Mouse (Mus musculus) intestine, embryonic 15.5 days (tissue): ENCODE measurements around the gene Pakap. TPM values are rescaled to one million over a fixed set of nuclear protein-coding genes. Genes with fewer than 3 reads are reported as not detected.

ENCODE experiments used
- ATAC-seq: fragments of 200-750 bp; cut with Nextera tagmentation; 2 replicates; pipeline ENCODE4 v1.8.0; 2017; ENCODE audit warnings: moderate TSS enrichment, moderate library complexity
- H3K27ac ChIP-seq: fragments of 300-500 bp; sonication (generic); 2 replicates; pipeline ENCODE4 v1.5.1; 2015; ENCODE audit warnings: mild to moderate bottlenecking, inconsistent platforms
- H3K27me3 ChIP-seq: fragments of 300-500 bp; sonication (generic); replicated peaks from 2 replicates; pipeline ENCODE4 v1.6.1; 2015; ENCODE audit warnings: inconsistent platforms
- H3K36me3 ChIP-seq: fragments of 300-500 bp; sonication (generic); 2 replicates; pipeline ENCODE4 v1.6.1; 2015; ENCODE audit warnings: inconsistent platforms
- H3K4me1 ChIP-seq: fragments of 300-500 bp; sonication (generic); replicated peaks from 2 replicates; pipeline ENCODE4 v1.6.1; 2015; ENCODE audit warnings: inconsistent platforms
- H3K4me2 ChIP-seq: fragments of 300-500 bp; sonication (generic); replicated peaks from 2 replicates; pipeline ENCODE4 v1.6.1; 2015; ENCODE audit warnings: mild to moderate bottlenecking, inconsistent platforms
- H3K4me3 ChIP-seq: fragments of 300-500 bp; sonication (generic); replicated peaks from 2 replicates; pipeline ENCODE4 v1.5.1; 2015; ENCODE audit warnings: inconsistent platforms
- H3K9ac ChIP-seq: fragments of 300-500 bp; sonication (generic); 2 replicates; pipeline ENCODE4 v1.6.1; 2015; ENCODE audit warnings: inconsistent platforms
- H3K9me3 ChIP-seq: fragments of 300-500 bp; sonication (generic); 2 replicates; pipeline ENCODE4 v1.6.1; 2016; ENCODE audit warnings: inconsistent platforms
- WGBS: fragments of 180-500 bp; shearing (Covaris S2); methylation state at CpG from one replicate; pipeline ENCODE4 v1.1.7; 2015; 5-methylcytosine and 5-hydroxymethylcytosine counted together
- polyA plus RNA-seq: library from polyadenylated mRNA; unstranded; fragments of >200 nt; fragmentation: Nextera tagmentation; extraction: Ambion mirVana; gene quantifications from 2 replicates; pipeline ENCODE4 v1.2.1, GENCODE M21; 2015

Gene Pakap
- polyA plus RNA-seq, 1 experiment from 2014 or later = 25.9 TPM

DNA sequence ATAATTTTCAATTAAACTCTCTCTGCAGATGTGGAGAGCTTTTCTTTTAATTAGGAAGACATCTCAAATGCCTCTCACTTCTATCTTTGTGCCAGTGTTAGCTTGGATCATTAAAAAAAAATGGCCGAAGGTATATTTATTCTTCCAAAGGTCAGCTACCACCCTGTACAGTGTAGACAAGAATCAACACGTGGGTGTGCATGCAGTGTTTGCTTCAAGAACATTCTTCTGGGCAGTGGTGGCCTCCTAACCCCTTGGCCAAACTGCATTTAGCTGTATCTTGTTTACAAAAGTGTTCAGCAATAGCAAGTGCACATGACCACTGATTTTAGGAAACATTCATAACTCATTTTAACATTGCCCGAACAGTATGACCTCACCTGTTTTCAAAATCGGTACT lies 241.5 kb downstream of the Pakap start:
- ATAC-seq = 0 out of 2 replicates have a peak, but pooled peaks have one; percentile 55
- H3K4me1 ChIP-seq = peaks cover 3% of the 10 kb centered on the region; the same call in 1 of the 2 replicates
- H3K9me3 ChIP-seq = no peaks in the 10 kb centered on the region
- H3K36me3 ChIP-seq = no peaks in the 10 kb centered on the region
- H3K4me2 ChIP-seq = no peak overlapping the region
- H3K27me3 ChIP-seq = no peaks in the 10 kb centered on the region
- H3K9ac ChIP-seq = no peak overlapping the region
- H3K27ac ChIP-seq = no peak overlapping the region
- WGBS = 66% methylated on average over 4 of the region's 4 CpGs
- H3K4me3 ChIP-seq = no peak overlapping the region

DNA sequence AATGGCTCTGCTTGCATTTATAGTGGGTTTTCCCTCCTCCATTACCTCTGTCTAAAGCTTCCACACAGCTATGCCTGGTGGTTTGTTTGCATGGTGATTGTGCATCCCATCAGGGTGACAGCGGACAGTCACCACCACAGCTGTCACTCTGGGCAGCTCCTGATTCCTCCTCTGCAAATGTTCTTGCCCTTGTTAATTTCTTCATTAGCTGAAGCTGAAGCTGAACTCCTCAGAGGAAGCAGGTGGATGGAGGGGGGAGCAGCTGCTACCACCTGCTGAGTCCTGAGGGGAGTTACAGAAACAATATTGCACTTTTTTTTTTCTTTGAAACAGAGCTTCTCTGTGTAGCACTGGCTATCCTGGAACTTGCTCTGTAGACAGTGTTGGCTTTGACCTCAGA lies 244.1 kb downstream of the Pakap start:
- no peak overlapping the region for H3K4me2 ChIP-seq
- no peaks in the 10 kb centered on the region for H3K36me3 ChIP-seq
- no peaks in the 10 kb centered on the region for H3K9me3 ChIP-seq
- H3K4me1 ChIP-seq = peaks cover 5% of the 10 kb centered on the region; the same call in 1 of the 2 replicates
- no peak for ATAC-seq
- WGBS = 94% methylated on average over 1 of the region's 1 CpGs
- no peak overlapping the region for H3K4me3 ChIP-seq
- no peak overlapping the region for H3K27ac ChIP-seq
- H3K27me3 ChIP-seq = no peaks in the 10 kb centered on the region
- no peak overlapping the region for H3K9ac ChIP-seq

DNA sequence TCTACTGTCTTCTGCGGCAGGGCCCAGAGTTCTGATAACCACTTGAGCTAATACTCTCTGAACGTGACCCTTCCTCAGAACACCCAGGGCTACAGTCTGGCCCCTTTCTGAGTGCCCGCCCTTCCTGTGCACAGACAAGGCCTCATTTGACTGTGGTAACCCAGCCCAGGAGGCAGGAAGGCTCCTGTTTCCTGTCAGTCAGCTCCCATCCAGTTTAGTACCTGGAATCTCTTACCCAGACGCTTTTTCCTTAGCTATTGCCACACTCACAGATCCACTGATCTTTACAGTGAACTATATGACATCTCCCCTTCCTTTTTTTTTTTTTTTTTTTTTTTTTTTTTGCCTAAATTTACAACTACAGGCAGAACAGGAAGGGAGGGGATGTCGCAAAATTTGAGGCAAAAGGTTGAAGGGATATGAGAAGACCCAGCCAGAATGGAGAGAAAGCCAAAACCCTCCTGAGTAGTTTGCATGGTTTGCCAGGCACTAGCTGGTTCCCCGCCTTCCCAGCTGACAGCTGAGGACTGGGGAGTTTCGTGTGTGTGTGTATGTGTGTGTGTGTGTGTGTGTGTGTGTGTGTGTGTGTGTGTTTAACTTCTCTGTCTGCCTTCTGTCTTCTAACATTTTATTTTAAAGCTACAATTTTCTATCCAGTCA lies 245.1 kb downstream of the Pakap start:
- H3K9me3 ChIP-seq = no peaks in the 10 kb centered on the region
- no peaks in the 10 kb centered on the region for H3K27me3 ChIP-seq
- peaks cover 5% of the 10 kb centered on the region; the same call in 1 of the 2 replicates for H3K4me1 ChIP-seq
- no peaks in the 10 kb centered on the region for H3K36me3 ChIP-seq
- H3K4me3 ChIP-seq = no peak overlapping the region
- no peak overlapping the region for H3K4me2 ChIP-seq
- ATAC-seq = 0 out of 2 replicates have a peak, but pooled peaks have one; percentile 44
- H3K27ac ChIP-seq = peak overlapping the region; percentile 56; the same call in 1 of the 2 replicates
- 35% methylated on average over 7 of the region's 7 CpGs for WGBS
- H3K9ac ChIP-seq = no peak overlapping the region

DNA sequence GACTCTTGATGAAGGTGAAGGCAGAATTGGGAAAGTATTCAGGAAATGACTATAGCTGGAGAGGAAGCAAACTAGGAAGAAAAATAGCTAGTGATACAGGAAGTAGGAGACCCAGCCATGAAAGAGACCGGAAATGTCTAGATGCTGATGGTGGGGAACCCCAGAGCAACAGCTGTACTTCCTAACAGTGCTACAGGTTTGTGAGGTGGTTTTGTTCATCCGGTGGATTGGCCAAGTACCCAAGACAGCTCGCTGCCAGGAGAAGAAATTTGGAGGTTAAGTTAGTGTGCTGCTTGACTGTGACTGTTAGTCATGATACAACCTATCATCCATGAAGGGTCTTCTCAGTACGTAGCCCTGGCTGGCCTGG lies 245.6 kb downstream of the Pakap start:
- Histone ChIP-seq H3K27me3 (no peaks in the 10 kb centered on the region), H3K4me2 (no peak overlapping the region), H3K9ac (no peak overlapping the region), H3K9me3 (no peaks in the 10 kb centered on the region), H3K4me1 (peaks cover 5% of the 10 kb centered on the region; the same call in 1 of the 2 replicates), H3K4me3 (no peak overlapping the region), H3K36me3 (no peaks in the 10 kb centered on the region), H3K27ac (no peak overlapping the region)
- no peak for ATAC-seq
- WGBS = 75% methylated on average over 4 of the region's 4 CpGs

DNA sequence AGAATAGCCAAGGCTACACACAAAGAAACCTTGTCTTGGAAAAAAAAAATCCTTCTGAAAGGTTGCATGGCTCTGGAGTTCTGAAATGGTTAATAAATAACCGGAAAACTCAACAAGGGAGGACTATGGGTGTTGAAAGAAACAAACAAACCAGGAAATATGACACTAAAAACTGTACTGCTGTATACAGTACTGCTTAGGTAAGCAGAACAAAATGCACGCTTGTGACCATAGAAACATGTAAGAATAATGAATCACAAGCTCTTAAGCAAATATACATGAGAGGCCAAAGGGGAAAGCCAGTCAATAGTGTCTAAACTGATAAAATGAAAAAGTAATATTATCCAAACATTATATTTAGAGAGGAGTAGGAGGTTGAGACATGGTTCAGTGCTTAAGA lies 247.4 kb downstream of the Pakap start:
- peaks cover 5% of the 10 kb centered on the region; the same call in 1 of the 2 replicates for H3K4me1 ChIP-seq
- H3K27me3 ChIP-seq = no peaks in the 10 kb centered on the region
- no peak overlapping the region for H3K4me2 ChIP-seq
- H3K9me3 ChIP-seq = no peaks in the 10 kb centered on the region
- 59% methylated on average over 2 of the region's 2 CpGs for WGBS
- H3K9ac ChIP-seq = no peak overlapping the region
- 0 out of 2 replicates have a peak, but pooled peaks have one; percentile 53 for ATAC-seq
- H3K4me3 ChIP-seq = no peak overlapping the region
- no peak overlapping the region for H3K27ac ChIP-seq
- no peaks in the 10 kb centered on the region for H3K36me3 ChIP-seq

DNA sequence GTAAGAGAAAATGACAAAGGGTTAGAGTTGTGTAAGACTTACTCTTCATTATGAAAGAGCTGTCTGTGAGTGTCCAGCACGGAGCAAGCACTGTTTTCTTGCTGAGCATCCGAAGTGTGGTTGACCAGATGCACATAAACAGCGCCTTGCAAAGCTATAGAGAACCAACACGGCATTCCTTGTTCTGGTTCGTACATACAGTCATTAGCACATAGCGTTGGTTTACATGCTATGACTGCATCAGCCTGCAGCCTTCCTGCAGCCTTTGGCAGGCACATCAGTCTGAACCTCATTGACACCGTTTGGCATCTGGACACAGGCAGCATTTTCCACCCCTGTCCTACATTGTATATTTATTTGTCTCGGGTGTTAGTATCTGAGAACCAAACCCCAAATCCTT lies 248.2 kb downstream of the Pakap start:
- Histone ChIP-seq H3K27me3 (no peaks in the 10 kb centered on the region), H3K27ac (no peak overlapping the region), H3K4me1 (peaks cover 9% of the 10 kb centered on the region; the same call in 1 of the 2 replicates), H3K9ac (no peak overlapping the region), H3K9me3 (no peaks in the 10 kb centered on the region), H3K4me3 (no peak overlapping the region), H3K4me2 (no peak overlapping the region), H3K36me3 (no peaks in the 10 kb centered on the region)
- 90% methylated on average over 8 of the region's 8 CpGs for WGBS
- no peak for ATAC-seq

DNA sequence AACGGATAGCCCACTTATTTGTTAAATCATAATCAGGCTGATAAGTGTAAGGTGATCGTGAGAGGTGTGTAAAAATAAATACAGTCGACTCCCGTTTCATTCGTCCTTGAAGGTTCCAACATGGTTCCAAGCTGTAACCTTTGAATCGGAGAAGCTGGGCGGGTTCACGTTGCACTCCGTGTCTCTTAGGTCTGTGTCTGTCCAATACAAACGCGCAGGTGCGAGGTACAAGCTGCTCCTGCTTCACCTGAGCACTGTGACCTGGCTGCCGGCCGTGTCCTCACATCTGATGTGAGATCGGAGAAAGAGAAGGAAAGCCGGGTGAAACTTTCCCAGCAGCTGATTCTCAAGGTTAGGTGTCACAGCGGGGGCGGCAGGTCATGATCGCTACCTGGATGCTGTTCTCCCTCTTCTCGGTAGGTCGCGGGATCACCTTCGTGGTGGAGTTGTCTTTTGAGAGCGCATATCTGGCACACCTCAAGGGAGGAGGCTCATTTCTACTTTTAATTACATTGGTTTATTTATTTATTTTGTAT lies 252.9 kb downstream of the Pakap start:
- 82% methylated on average over 24 of the region's 24 CpGs for WGBS
- ATAC-seq = peak; percentile 66; the same call in 1 of the 2 replicates
- Histone ChIP-seq H3K4me2 (0 out of 2 replicates have a peak overlapping the region, but pooled peaks have one; percentile 9), H3K4me3 (no peak overlapping the region), H3K9ac (no peak overlapping the region), H3K4me1 (peaks cover 18% of the 10 kb centered on the region; the same call in 1 of the 2 replicates), H3K27me3 (no peaks in the 10 kb centered on the region), H3K27ac (no peak overlapping the region), H3K36me3 (no peaks in the 10 kb centered on the region), H3K9me3 (no peaks in the 10 kb centered on the region)

DNA sequence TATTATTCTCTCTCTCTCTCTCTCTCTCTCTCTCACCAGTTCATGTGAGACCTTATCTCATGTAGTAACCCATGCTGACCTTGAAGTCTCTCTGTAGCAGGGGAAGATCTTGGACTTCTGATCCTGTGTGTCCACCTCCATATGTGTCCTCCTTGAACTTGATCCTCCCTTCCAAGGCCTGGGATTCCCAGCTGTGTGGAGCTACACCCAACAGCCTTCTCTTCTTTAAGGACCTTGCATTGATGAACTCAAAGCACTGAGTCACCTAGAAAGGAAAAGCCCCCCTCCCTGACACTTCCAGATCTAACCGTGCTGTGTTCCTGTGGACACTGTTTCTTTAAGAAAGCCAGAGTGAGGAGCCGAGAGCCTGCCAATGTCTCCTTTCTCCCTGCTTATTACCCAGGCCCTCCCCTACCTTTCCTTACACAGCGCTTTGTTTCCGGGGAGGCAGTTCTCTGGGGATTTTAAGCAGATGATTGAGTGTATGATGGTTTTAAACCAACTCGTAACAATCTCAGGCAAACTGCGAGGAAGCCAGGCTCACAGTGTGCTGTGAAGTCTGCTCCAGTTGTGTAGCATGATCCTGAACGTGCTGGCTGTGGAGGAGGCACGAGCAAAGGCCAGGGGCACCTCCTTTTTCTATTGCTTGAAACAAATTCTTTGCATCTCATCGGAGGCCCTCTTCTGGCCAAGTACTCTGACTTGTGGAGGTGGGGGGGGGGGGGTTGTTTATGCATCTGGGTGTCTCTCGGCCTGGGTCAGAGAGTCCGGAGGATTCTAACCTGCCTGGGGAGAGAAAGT lies 253.8 kb downstream of the Pakap start:
- peak overlapping the region; percentile 38 for H3K4me2 ChIP-seq
- 16% methylated on average over 11 of the region's 11 CpGs for WGBS
- H3K9me3 ChIP-seq = no peaks in the 10 kb centered on the region

DNA sequence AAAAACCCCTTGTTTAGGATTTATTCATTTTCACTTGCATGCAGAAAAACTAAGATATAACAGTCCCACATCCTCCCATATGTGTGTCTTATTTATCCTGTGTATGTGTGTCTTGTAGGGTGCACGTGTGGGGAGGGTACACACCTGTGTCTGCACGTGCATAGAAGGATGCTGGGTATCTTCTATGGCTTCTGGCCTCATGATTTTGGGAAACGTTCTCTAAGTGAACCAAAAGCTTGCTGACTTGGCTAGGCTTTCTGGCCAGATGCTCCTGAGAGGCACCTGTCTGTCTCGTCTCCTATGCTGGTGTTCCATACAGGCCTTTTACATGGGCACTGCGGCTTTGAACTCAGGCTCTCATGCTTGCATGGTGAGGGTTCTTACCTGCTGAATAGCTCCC lies 254.7 kb downstream of the Pakap start:
- no peak overlapping the region for H3K27ac ChIP-seq
- H3K9ac ChIP-seq = no peak overlapping the region
- no peaks in the 10 kb centered on the region for H3K9me3 ChIP-seq
- H3K4me1 ChIP-seq = peaks cover 18% of the 10 kb centered on the region; the same call in 1 of the 2 replicates
- no peak overlapping the region for H3K4me2 ChIP-seq
- H3K27me3 ChIP-seq = no peaks in the 10 kb centered on the region
- no peak overlapping the region for H3K4me3 ChIP-seq
- 93% methylated on average over 5 of the region's 5 CpGs for WGBS
- H3K36me3 ChIP-seq = no peaks in the 10 kb centered on the region
- no peak for ATAC-seq

More for the DNA sequence above, 253.8 kb downstream of the Pakap start:
- Histone ChIP-seq H3K36me3 (no peaks in the 10 kb centered on the region), H3K9ac (no peak overlapping the region), H3K27me3 (no peaks in the 10 kb centered on the region), H3K27ac (no peak overlapping the region), H3K4me3 (no peak overlapping the region), H3K4me1 (peaks cover 18% of the 10 kb centered on the region; the same call in 1 of the 2 replicates)
- peak; percentile 71 for ATAC-seq

DNA sequence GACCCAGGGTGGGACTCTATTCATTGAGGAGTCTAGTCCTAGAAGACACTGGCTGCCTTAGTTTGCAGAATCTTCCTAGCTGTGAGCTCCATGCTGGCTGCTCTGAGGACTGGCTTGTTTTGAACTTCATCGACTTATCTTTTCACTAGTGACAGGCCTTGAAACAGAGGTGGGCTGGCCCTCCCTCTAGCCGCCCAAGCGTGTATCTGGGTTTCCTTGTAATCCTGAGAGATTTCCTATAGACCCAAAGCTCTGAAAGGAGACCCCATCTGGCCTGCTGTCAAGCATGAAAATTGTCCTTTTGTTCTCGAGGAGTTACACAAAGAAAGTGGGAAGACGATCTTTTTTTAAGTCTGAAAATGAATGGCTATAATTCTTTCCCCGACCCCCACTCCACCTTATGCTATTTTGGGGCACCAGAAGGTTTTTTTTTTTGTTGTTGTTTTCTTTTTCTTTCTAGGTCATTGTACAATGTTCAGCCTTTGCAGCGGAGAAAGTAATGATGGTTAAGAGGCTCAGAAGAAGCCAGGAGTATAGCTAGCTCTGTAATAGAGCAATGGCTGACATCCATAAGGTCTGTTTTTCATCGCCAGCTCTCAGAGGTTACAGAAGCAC lies 256.8 kb downstream of the Pakap start:
- 48% methylated on average over 8 of the region's 8 CpGs for WGBS
- Histone ChIP-seq H3K9me3 (no peaks in the 10 kb centered on the region), H3K27me3 (no peaks in the 10 kb centered on the region), H3K27ac (no peak overlapping the region), H3K9ac (no peak overlapping the region), H3K4me3 (no peak overlapping the region), H3K36me3 (no peaks in the 10 kb centered on the region), H3K4me1 (peaks cover 18% of the 10 kb centered on the region; the same call in 1 of the 2 replicates), H3K4me2 (no peak overlapping the region)
- ATAC-seq = no peak

DNA sequence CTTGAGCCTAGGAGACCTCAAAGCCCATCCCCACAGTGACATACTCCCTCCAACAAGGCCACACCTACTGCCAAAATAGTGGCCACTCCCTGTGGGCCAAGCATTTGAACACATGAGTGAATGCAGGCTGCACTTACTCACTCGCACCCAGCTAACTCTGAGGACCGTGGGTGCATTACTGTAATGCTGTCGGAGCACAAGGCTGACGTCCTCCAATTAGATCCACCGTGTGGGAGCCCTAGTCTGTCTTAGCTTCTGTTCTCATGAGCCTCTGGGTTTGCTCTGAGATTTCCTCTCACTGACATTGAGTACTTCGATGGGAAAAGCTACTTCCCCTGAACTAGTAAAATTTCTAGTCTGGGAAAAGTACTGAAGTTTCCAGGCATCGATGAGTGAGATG lies 258.3 kb downstream of the Pakap start:
- ATAC-seq = no peak
- no peaks in the 10 kb centered on the region for H3K9me3 ChIP-seq
- no peak overlapping the region for H3K4me3 ChIP-seq
- H3K9ac ChIP-seq = no peak overlapping the region
- no peaks in the 10 kb centered on the region for H3K36me3 ChIP-seq
- no peaks in the 10 kb centered on the region for H3K27me3 ChIP-seq
- H3K4me2 ChIP-seq = no peak overlapping the region
- H3K27ac ChIP-seq = no peak overlapping the region
- 84% methylated on average over 7 of the region's 7 CpGs for WGBS
- H3K4me1 ChIP-seq = peaks cover 13% of the 10 kb centered on the region; the same call in 1 of the 2 replicates

DNA sequence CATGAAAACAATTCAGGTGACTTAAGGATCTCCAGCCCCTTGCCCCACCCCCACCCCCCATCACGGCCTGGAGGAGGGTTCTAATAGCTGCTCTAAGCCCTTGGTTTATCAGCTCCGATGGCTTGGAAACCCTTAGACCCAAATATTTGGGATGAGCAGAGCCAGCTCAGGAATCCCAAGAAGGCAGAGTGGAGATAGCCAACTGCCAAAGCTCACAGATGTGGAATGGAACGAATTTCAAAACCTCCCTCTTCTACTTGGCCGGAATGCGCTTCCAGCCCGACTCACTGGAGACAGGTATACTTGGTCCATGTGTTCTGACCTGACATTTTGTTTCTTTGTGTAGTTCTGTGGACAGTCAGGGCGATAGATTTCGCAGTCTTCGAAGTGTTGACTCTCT lies 261.2 kb downstream of the Pakap start:
- no peak overlapping the region for H3K9ac ChIP-seq
- 59% methylated on average over 9 of the region's 9 CpGs for WGBS
- no peak overlapping the region for H3K4me2 ChIP-seq
- no peaks in the 10 kb centered on the region for H3K27me3 ChIP-seq
- H3K4me1 ChIP-seq = peaks cover 8% of the 10 kb centered on the region
- ATAC-seq = no peak
- H3K9me3 ChIP-seq = no peaks in the 10 kb centered on the region
- H3K36me3 ChIP-seq = no peaks in the 10 kb centered on the region
- H3K27ac ChIP-seq = no peak overlapping the region
- no peak overlapping the region for H3K4me3 ChIP-seq
